Mouse (Mus musculus) hindbrain, postnatal 0 days (tissue): ENCODE results near the gene Kmo. TPM values are rescaled to one million over a fixed set of nuclear protein-coding genes. Genes with fewer than 3 reads are reported as not detected.

Experiments used
- ATAC-seq: fragments of 200-750 bp; cut with Nextera tagmentation; 2 replicates; pipeline ENCODE4 v1.8.0; 2017; ENCODE audit warnings: mild to moderate bottlenecking, moderate TSS enrichment, moderate library complexity
- DNase-seq: peaks from one replicate; pipeline ENCODE4 v3.0.0-alpha.2; 2015; ENCODE audit warnings: low spot score
- H3K27ac ChIP-seq: fragments of 300-500 bp; sonication (generic); 2 replicates; pipeline ENCODE4 v1.5.1; 2014; ENCODE audit warnings: mild to moderate bottlenecking
- H3K27me3 ChIP-seq: fragments of 300-500 bp; sonication (generic); 2 replicates; pipeline ENCODE4 v1.6.1; 2014; ENCODE audit warnings: low read length, mixed read lengths; ENCODE audit not compliant: insufficient read depth
- H3K36me3 ChIP-seq: fragments of 300-500 bp; sonication (generic); 2 replicates; pipeline ENCODE4 v1.6.1; 2014; ENCODE audit warnings: low read length, mixed read lengths; ENCODE audit not compliant: insufficient read depth
- H3K4me1 ChIP-seq: fragments of 300-500 bp; sonication (generic); 2 replicates; pipeline ENCODE4 v1.6.1; 2014; ENCODE audit warnings: antibody characterized with exemption, low read length, mixed read lengths; ENCODE audit not compliant: insufficient read depth
- H3K4me2 ChIP-seq: fragments of 300-500 bp; sonication (generic); 2 replicates; pipeline ENCODE4 v1.6.1; 2014; ENCODE audit warnings: low read depth, mild to moderate bottlenecking, low read length, moderate library complexity, mixed read lengths
- H3K4me3 ChIP-seq: fragments of 300-500 bp; sonication (generic); 2 replicates; pipeline ENCODE4 v1.5.1; 2014; ENCODE audit warnings: low read length
- H3K9ac ChIP-seq: fragments of 300-500 bp; sonication (generic); replicated peaks from 2 replicates; pipeline ENCODE4 v1.6.1; 2014; ENCODE audit warnings: mild to moderate bottlenecking, low read length, moderate library complexity, mixed read lengths
- H3K9me3 ChIP-seq: fragments of 300-500 bp; sonication (generic); 2 replicates; pipeline ENCODE4 v1.6.1; 2016; ENCODE audit warnings: low read length, mixed read lengths
- CTCF ChIP-seq: IDR thresholded peaks from 2 replicates; pipeline ENCODE4 v1.5.1; 2016; ENCODE audit warnings: antibody characterized with exemption, control low read depth, low read depth
- WGBS: fragments of 180-500 bp; shearing (Covaris S2); extraction: QIAGEN DNeasy Blood & Tissue Kit; methylation state at CpG from one replicate; pipeline ENCODE4 v1.1.7; 2014; 5-methylcytosine and 5-hydroxymethylcytosine counted together
- polyA plus RNA-seq: library from polyadenylated mRNA; unstranded; fragments of >200 nt; fragmentation: Nextera tagmentation; extraction: Ambion mirVana; gene quantifications from 2 replicates; pipeline ENCODE4 v1.2.1, GENCODE M21; 2015
- total RNA-seq: library from RNA; depleted of rRNA; stranded (reverse); fragments of >200 nt; gene quantifications from 2 replicates; pipeline ENCODE4 v1.2.3, GENCODE M21; 2014

Kmo gene
- total and polyA plus RNA-seq, 2 experiments from 2014 or later: 0.08 to 0.21 TPM

DNA sequence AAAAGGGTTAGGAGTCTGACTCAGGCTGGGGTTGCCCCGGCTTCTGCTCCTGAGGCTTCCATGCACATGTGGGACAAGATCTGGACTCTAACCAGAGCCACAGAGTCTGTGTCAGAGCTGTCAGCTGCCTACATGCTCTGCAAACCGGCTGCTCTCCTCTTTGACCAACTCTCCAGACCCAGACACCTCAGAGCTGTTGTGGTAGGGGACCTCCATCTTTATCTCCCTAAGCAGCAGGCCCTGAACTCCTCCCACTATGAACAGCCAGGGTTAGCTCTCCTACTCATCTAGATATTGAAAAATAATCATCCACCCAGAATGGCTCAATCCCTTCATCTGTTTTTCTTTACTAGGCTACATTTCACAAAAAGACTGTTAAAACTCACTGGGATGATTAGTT is 34.9 kb upstream of the Kmo start:
- H3K36me3 ChIP-seq: no peaks in the 10 kb centered on the region
- DNase-seq: no peak
- WGBS: 64% methylated on average over 2 of the region's 2 CpGs
- no peak overlapping the region for H3K4me3 ChIP-seq
- no peaks in the 10 kb centered on the region for H3K27me3 ChIP-seq
- no peak for TF ChIP-seq CTCF
- no peak overlapping the region for H3K27ac ChIP-seq
- no peaks in the 10 kb centered on the region for H3K4me1 ChIP-seq
- no peak overlapping the region for H3K4me2 ChIP-seq
- no peak overlapping the region for H3K9ac ChIP-seq
- H3K9me3 ChIP-seq: no peaks in the 10 kb centered on the region
- ATAC-seq: no peak

DNA sequence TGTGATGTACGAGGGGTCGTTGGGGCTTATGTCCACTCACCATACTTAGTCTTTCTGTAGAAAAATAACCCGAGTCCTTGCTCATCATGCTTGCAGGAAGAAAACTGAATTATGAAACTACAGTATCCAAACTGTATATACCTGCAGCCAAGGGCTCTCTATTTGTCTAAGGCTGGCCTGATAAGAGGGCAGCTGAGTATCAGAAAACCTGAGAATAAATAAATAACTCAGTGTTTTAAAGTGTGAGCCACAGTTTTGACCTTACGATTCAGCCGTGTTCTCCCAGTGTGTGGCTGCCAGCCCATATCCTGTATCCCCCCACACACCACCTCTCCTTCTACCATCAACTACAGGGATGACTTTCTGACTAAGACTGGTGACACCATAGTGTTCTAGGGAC is 33.5 kb upstream of the Kmo start:
- DNase-seq: no peak
- Histone ChIP-seq H3K4me3 (no peak overlapping the region), H3K27me3 (no peaks in the 10 kb centered on the region), H3K27ac (no peak overlapping the region), H3K4me1 (no peaks in the 10 kb centered on the region), H3K9ac (no peak overlapping the region), H3K9me3 (no peaks in the 10 kb centered on the region), H3K4me2 (no peak overlapping the region), H3K36me3 (no peaks in the 10 kb centered on the region)
- 94% methylated on average over 5 of the region's 5 CpGs for WGBS
- no peak for TF ChIP-seq CTCF
- ATAC-seq: no peak

DNA sequence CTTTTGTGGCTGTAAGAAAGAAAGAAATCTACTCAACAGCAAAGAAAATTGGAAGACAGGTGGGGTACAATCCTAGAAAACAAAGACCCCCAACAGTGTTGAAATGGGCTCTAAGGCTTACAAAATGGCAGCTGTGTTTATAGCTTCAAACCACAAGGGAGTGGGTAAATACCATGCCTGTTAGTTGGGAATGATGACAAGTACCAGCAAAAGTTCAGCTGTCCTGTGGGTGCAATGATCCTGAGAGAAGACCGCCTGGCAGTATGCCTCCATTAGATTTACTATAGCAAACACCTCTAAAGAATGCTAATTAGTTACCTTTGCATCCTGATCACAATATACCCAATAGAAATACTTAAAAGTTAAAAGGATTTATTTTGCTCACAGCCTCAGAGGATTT is 27.3 kb upstream of the Kmo start:
- Histone ChIP-seq H3K4me1 (no peaks in the 10 kb centered on the region), H3K36me3 (no peaks in the 10 kb centered on the region), H3K9ac (no peak overlapping the region), H3K9me3 (peaks cover 9% of the 10 kb centered on the region), H3K27ac (no peak overlapping the region), H3K27me3 (no peaks in the 10 kb centered on the region), H3K4me3 (no peak overlapping the region), H3K4me2 (no peak overlapping the region)
- TF ChIP-seq CTCF: no peak
- 85% methylated on average over 1 of the region's 1 CpGs for WGBS
- no peak for DNase-seq
- ATAC-seq: no peak

DNA sequence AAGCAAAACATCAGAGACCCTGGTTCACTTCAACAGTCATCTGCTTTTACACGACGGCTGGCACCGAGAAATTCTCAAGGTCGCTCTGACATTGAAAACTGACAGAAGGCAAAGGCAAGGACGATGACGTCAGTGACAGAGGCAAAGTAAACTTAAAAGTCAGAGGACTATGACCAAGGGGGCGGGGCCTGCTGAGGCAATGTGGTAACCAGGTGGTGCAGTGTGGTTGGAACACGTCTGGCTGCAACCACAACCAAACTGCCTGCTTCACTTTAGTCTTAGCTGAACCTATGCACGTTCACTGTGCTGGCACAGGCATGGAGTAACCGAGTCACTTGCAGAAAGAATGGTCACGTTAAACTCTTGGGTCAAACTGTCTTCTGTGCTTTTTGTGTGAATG is 17.9 kb upstream of the Kmo start:
- peak; percentile 49; the same call in 1 of the 2 replicates for ATAC-seq

DNA sequence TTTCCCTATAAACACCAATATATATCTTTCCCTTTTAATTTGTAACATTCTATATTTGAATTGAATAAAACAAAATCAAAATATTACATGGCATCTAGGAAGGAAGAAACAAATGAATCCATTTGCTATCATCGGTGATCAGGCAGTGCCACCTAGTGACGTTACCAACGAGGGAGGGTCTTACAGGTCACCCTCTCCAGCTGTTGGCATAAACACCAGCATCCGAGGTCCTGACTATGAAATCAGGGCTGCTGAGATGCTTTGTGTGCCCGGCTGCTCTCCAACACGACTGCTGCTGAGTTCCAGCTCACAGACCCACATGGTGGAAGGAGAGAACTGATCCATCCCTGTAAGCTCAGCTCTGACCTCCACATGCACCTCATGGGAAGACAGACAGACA is 16.8 kb upstream of the Kmo start:
- no peak overlapping the region for H3K9ac ChIP-seq
- peak; percentile 71 for TF ChIP-seq CTCF
- H3K27ac ChIP-seq: no peak overlapping the region
- no peak overlapping the region for H3K4me2 ChIP-seq
- H3K9me3 ChIP-seq: no peaks in the 10 kb centered on the region
- no peak overlapping the region for H3K4me3 ChIP-seq
- no peaks in the 10 kb centered on the region for H3K4me1 ChIP-seq
- ATAC-seq: peak; percentile 44; the same call in 1 of the 2 replicates
- peak; percentile 66 for DNase-seq
- no peaks in the 10 kb centered on the region for H3K27me3 ChIP-seq
- 53% methylated on average over 6 of the region's 6 CpGs for WGBS
- H3K36me3 ChIP-seq: peaks cover 25% of the 10 kb centered on the region

More for the DNA sequence above, 17.9 kb upstream of the Kmo start:
- TF ChIP-seq CTCF: no peak
- H3K4me2 ChIP-seq: no peak overlapping the region
- no peaks in the 10 kb centered on the region for H3K9me3 ChIP-seq
- no peaks in the 10 kb centered on the region for H3K27me3 ChIP-seq
- no peak overlapping the region for H3K27ac ChIP-seq
- H3K4me3 ChIP-seq: no peak overlapping the region
- H3K4me1 ChIP-seq: no peaks in the 10 kb centered on the region
- 91% methylated on average over 11 of the region's 11 CpGs for WGBS
- H3K9ac ChIP-seq: no peak overlapping the region
- peaks cover 15% of the 10 kb centered on the region; the same call in 1 of the 2 replicates for H3K36me3 ChIP-seq
- DNase-seq: no peak

DNA sequence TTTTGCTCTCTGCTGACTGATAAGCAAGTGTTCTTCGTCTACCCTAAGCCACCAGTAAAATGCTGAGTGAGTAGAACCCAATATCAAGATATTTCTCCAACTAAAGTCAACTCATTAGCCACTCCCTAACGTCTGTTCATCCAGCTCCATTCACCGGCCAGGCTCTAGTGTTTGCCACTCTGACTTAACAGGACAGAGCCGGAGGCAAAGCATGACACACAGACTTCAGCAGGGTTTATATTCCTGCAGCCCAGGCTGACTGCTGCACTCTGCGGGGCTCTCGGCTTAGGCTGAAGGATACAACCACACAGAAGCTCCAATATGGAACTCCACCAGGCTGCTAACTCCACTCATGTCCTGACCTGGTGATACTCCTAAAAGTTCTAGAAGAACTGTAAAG is 12.9 kb upstream of the Kmo start:
- DNase-seq (no peak), ATAC-seq (no peak)
- Histone ChIP-seq H3K27ac (no peak overlapping the region), H3K36me3 (peaks cover 44% of the 10 kb centered on the region), H3K9ac (no peak overlapping the region), H3K4me3 (no peak overlapping the region), H3K4me1 (no peaks in the 10 kb centered on the region), H3K9me3 (no peaks in the 10 kb centered on the region), H3K4me2 (no peak overlapping the region), H3K27me3 (no peaks in the 10 kb centered on the region)
- no peak for TF ChIP-seq CTCF
- 95% methylated on average over 6 of the region's 6 CpGs for WGBS

DNA sequence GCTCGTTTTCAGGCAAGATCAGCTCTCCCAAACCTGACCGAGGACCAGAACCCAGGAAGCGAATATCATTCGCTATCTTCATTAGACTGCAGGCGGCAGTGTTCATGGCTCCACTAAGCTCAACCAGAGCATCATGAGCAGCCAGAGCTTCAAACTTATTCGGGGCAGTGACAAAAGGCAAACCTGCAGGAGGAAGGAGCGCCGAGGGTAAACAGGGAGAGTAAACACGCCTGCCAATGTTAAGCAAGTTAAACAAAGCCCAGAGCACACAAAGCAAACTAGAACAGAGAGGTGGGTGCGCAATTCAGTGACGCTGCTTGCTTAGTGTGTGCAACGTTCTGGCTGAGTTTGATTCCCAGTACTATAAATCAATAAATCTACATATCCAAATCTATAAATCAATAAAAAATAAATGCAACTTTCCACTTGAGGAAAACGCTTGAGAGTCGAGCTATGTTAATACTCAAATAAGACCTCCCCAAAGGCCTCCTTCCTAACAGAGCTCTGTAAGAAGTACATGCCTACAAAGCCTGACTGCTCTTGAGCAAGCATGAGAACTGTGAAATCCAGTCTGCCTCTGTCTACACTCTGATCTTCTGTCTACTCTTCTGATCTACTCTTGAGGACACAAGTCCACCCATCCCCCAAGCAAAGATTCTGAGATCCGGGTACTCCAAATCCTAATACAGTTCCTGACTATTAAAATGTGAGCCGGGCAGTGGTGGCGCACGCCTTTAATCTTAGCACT is 12.2 kb upstream of the Kmo start:
- Histone ChIP-seq H3K4me3 (no peak overlapping the region), H3K36me3 (peaks cover 48% of the 10 kb centered on the region), H3K4me1 (no peaks in the 10 kb centered on the region), H3K27ac (no peak overlapping the region), H3K4me2 (no peak overlapping the region), H3K27me3 (no peaks in the 10 kb centered on the region), H3K9me3 (no peaks in the 10 kb centered on the region), H3K9ac (no peak overlapping the region)
- no peak for DNase-seq
- no peak for ATAC-seq
- 89% methylated on average over 18 of the region's 18 CpGs for WGBS
- no peak for TF ChIP-seq CTCF
